Mouse (Mus musculus) hindbrain, postnatal 0 days (tissue): Measurements from ENCODE around the gene Mypn. TPM values are rescaled to one million over a fixed set of nuclear protein-coding genes. Genes with fewer than 3 reads are reported as not detected.

Source experiments
- ATAC-seq: fragments of 200-750 bp; cut with Nextera tagmentation; 2 replicates; pipeline ENCODE4 v1.8.0; 2017; ENCODE audit warnings: mild to moderate bottlenecking, moderate TSS enrichment, moderate library complexity
- DNase-seq: peaks from one replicate; pipeline ENCODE4 v3.0.0-alpha.2; 2015; ENCODE audit warnings: low spot score
- H3K27ac ChIP-seq: fragments of 300-500 bp; sonication (generic); 2 replicates; pipeline ENCODE4 v1.5.1; 2014; ENCODE audit warnings: mild to moderate bottlenecking
- H3K27me3 ChIP-seq: fragments of 300-500 bp; sonication (generic); 2 replicates; pipeline ENCODE4 v1.6.1; 2014; ENCODE audit warnings: low read length, mixed read lengths; ENCODE audit not compliant: insufficient read depth
- H3K36me3 ChIP-seq: fragments of 300-500 bp; sonication (generic); 2 replicates; pipeline ENCODE4 v1.6.1; 2014; ENCODE audit warnings: low read length, mixed read lengths; ENCODE audit not compliant: insufficient read depth
- H3K4me1 ChIP-seq: fragments of 300-500 bp; sonication (generic); 2 replicates; pipeline ENCODE4 v1.6.1; 2014; ENCODE audit warnings: antibody characterized with exemption, low read length, mixed read lengths; ENCODE audit not compliant: insufficient read depth
- H3K4me2 ChIP-seq: fragments of 300-500 bp; sonication (generic); 2 replicates; pipeline ENCODE4 v1.6.1; 2014; ENCODE audit warnings: low read depth, mild to moderate bottlenecking, low read length, moderate library complexity, mixed read lengths
- H3K4me3 ChIP-seq: fragments of 300-500 bp; sonication (generic); 2 replicates; pipeline ENCODE4 v1.5.1; 2014; ENCODE audit warnings: low read length
- H3K9ac ChIP-seq: fragments of 300-500 bp; sonication (generic); replicated peaks from 2 replicates; pipeline ENCODE4 v1.6.1; 2014; ENCODE audit warnings: mild to moderate bottlenecking, low read length, moderate library complexity, mixed read lengths
- H3K9me3 ChIP-seq: fragments of 300-500 bp; sonication (generic); 2 replicates; pipeline ENCODE4 v1.6.1; 2016; ENCODE audit warnings: low read length, mixed read lengths
- CTCF ChIP-seq: IDR thresholded peaks from 2 replicates; pipeline ENCODE4 v1.5.1; 2016; ENCODE audit warnings: antibody characterized with exemption, control low read depth, low read depth
- WGBS: fragments of 180-500 bp; shearing (Covaris S2); extraction: QIAGEN DNeasy Blood & Tissue Kit; methylation state at CpG from one replicate; pipeline ENCODE4 v1.1.7; 2014; 5-methylcytosine and 5-hydroxymethylcytosine counted together
- polyA plus RNA-seq: library from polyadenylated mRNA; unstranded; fragments of >200 nt; fragmentation: Nextera tagmentation; extraction: Ambion mirVana; gene quantifications from 2 replicates; pipeline ENCODE4 v1.2.1, GENCODE M21; 2015
- total RNA-seq: library from RNA; depleted of rRNA; stranded (reverse); fragments of >200 nt; gene quantifications from 2 replicates; pipeline ENCODE4 v1.2.3, GENCODE M21; 2014

Mypn gene
- total and polyA plus RNA-seq, 2 experiments from 2014 or later = 0.16 to 0.79 TPM

- 92% methylated on average over 6 of the region's 6 CpGs for WGBS
- TF ChIP-seq CTCF = no peak
Measured at GRCm38 (mm10) chr10:63127156-63127555, 76.6 kb downstream of the Mypn start.

GRCm38 (mm10) chr10:63126116-63126515 lies 77.6 kb downstream of the Mypn start:
- Histone ChIP-seq H3K27ac (no peak overlapping the region), H3K9ac (no peak overlapping the region), H3K4me2 (no peak overlapping the region), H3K27me3 (no peaks in the 10 kb centered on the region), H3K36me3 (no peaks in the 10 kb centered on the region), H3K4me3 (no peak overlapping the region), H3K9me3 (no peaks in the 10 kb centered on the region), H3K4me1 (no peaks in the 10 kb centered on the region)
- ATAC-seq (no peak), DNase-seq (no peak)
- no peak for TF ChIP-seq CTCF
- WGBS = 70% methylated on average over 4 of the region's 4 CpGs

More at GRCm38 (mm10) chr10:63127156-63127555, 76.6 kb downstream of the Mypn start:
- ATAC-seq = no peak
- Histone ChIP-seq H3K4me3 (no peak overlapping the region), H3K9me3 (no peaks in the 10 kb centered on the region), H3K4me1 (no peaks in the 10 kb centered on the region), H3K27ac (no peak overlapping the region), H3K27me3 (no peaks in the 10 kb centered on the region), H3K9ac (no peak overlapping the region), H3K4me2 (no peak overlapping the region), H3K36me3 (no peaks in the 10 kb centered on the region)
- DNase-seq = no peak

GRCm38 (mm10) chr10:63125343-63125742 lies 78.4 kb downstream of the Mypn start:
- Histone ChIP-seq H3K4me1 (no peaks in the 10 kb centered on the region), H3K9ac (no peak overlapping the region), H3K27me3 (no peaks in the 10 kb centered on the region), H3K9me3 (no peaks in the 10 kb centered on the region), H3K36me3 (no peaks in the 10 kb centered on the region), H3K4me2 (no peak overlapping the region), H3K4me3 (no peak overlapping the region), H3K27ac (no peak overlapping the region)
- peak; percentile 53 for DNase-seq
- TF ChIP-seq CTCF = peak; percentile 62
- 39% methylated on average over 11 of the region's 11 CpGs for WGBS
- no peak for ATAC-seq

- 85% methylated on average over 10 of the region's 10 CpGs for WGBS
- no peak overlapping the region for H3K27ac ChIP-seq
- H3K9me3 ChIP-seq = no peaks in the 10 kb centered on the region
- no peak for ATAC-seq
- no peak overlapping the region for H3K4me3 ChIP-seq
- no peak overlapping the region for H3K4me2 ChIP-seq
- DNase-seq = no peak
- H3K9ac ChIP-seq = no peak overlapping the region
- H3K36me3 ChIP-seq = no peaks in the 10 kb centered on the region
- no peaks in the 10 kb centered on the region for H3K4me1 ChIP-seq
- TF ChIP-seq CTCF = no peak
- H3K27me3 ChIP-seq = no peaks in the 10 kb centered on the region
Measured at GRCm38 (mm10) chr10:63124016-63124415, 79.7 kb downstream of the Mypn start.

- Histone ChIP-seq H3K9me3 (no peaks in the 10 kb centered on the region), H3K27me3 (no peaks in the 10 kb centered on the region), H3K4me1 (no peaks in the 10 kb centered on the region), H3K4me3 (no peak overlapping the region), H3K4me2 (no peak overlapping the region), H3K27ac (no peak overlapping the region), H3K9ac (no peak overlapping the region), H3K36me3 (no peaks in the 10 kb centered on the region)
- WGBS = 88% methylated on average over 8 of the region's 8 CpGs
- TF ChIP-seq CTCF = no peak
- DNase-seq (no peak), ATAC-seq (no peak)
Measured at GRCm38 (mm10) chr10:63123141-63123540, 80.6 kb downstream of the Mypn start.

GRCm38 (mm10) chr10:63122516-63122915 lies 81.2 kb downstream of the Mypn start:
- Histone ChIP-seq H3K4me1 (no peaks in the 10 kb centered on the region), H3K9ac (no peak overlapping the region), H3K4me3 (no peak overlapping the region), H3K27ac (no peak overlapping the region), H3K4me2 (no peak overlapping the region), H3K27me3 (no peaks in the 10 kb centered on the region), H3K36me3 (no peaks in the 10 kb centered on the region), H3K9me3 (no peaks in the 10 kb centered on the region)
- peak; percentile 71 for DNase-seq
- 27% methylated on average over 8 of the region's 8 CpGs for WGBS
- no peak for TF ChIP-seq CTCF
- ATAC-seq = peak; percentile 78; the same call in 1 of the 2 replicates

- no peaks in the 10 kb centered on the region for H3K27me3 ChIP-seq
- ATAC-seq (no peak), DNase-seq (no peak)
- WGBS = 87% methylated on average over 14 of the region's 14 CpGs
- no peak overlapping the region for H3K4me2 ChIP-seq
- no peaks in the 10 kb centered on the region for H3K9me3 ChIP-seq
- no peak for TF ChIP-seq CTCF
- no peaks in the 10 kb centered on the region for H3K36me3 ChIP-seq
- no peak overlapping the region for H3K9ac ChIP-seq
- H3K27ac ChIP-seq = no peak overlapping the region
- H3K4me3 ChIP-seq = no peak overlapping the region
- no peaks in the 10 kb centered on the region for H3K4me1 ChIP-seq
Measured at GRCm38 (mm10) chr10:63121961-63122360, 81.8 kb downstream of the Mypn start.
